Mouse (Mus musculus) heart, embryonic 10.5 days (tissue): ENCODE measurements around the gene Bnip1. TPM values are rescaled to one million over a fixed set of nuclear protein-coding genes. Genes with fewer than 3 reads are reported as not detected.

Source experiments
- DNase-seq: peaks from one replicate; pipeline ENCODE4 v3.0.0-alpha.2; 2017; ENCODE audit warnings: low spot score
- H3K27ac ChIP-seq: fragments of 300-500 bp; sonication (generic); 2 replicates; pipeline ENCODE4 v1.5.1; 2016; ENCODE audit warnings: mild to moderate bottlenecking
- H3K27me3 ChIP-seq: fragments of 300-500 bp; sonication (generic); 2 replicates; pipeline ENCODE4 v1.6.1; 2016; ENCODE audit warnings: mild to moderate bottlenecking; ENCODE audit not compliant: poor library complexity, insufficient read depth, severe bottlenecking
- H3K36me3 ChIP-seq: fragments of 300-500 bp; sonication (generic); 2 replicates; pipeline ENCODE4 v1.6.1; 2016; ENCODE audit warnings: mild to moderate bottlenecking, moderate library complexity
- H3K4me1 ChIP-seq: fragments of 300-500 bp; sonication (generic); 2 replicates; pipeline ENCODE4 v1.6.1; 2016; ENCODE audit warnings: mild to moderate bottlenecking
- H3K4me3 ChIP-seq: fragments of 300-500 bp; sonication (generic); 2 replicates; pipeline ENCODE4 v1.5.1; 2016; ENCODE audit warnings: mild to moderate bottlenecking, moderate library complexity
- H3K9me3 ChIP-seq: fragments of 300-500 bp; sonication (generic); 2 replicates; pipeline ENCODE4 v1.6.1; 2016; ENCODE audit warnings: mild to moderate bottlenecking, moderate library complexity
- WGBS: fragments of 180-500 bp; shearing (Covaris S2); methylation state at CpG from one replicate; pipeline ENCODE4 v1.1.7; 2016; 5-methylcytosine and 5-hydroxymethylcytosine counted together
- polyA plus RNA-seq: library from polyadenylated mRNA; unstranded; fragments of >200 nt; fragmentation: Nextera tagmentation; extraction: Ambion mirVana; gene quantifications from 2 replicates; pipeline ENCODE4 v1.2.1, GENCODE M21; 2016

Gene Bnip1
- polyA plus RNA-seq, 1 experiment from 2014 or later: 51.1 TPM

GRCm38 (mm10) chr17:26812607-26813006 lies 31.7 kb downstream of the Bnip1 start:
- no peak overlapping the region for H3K4me3 ChIP-seq
- H3K9me3 ChIP-seq: no peaks in the 10 kb centered on the region
- H3K4me1 ChIP-seq: peaks cover 18% of the 10 kb centered on the region
- peak; percentile 20 for DNase-seq
- H3K27me3 ChIP-seq: no peaks in the 10 kb centered on the region
- no peaks in the 10 kb centered on the region for H3K36me3 ChIP-seq
- 71% methylated on average over 2 of the region's 2 CpGs for WGBS
- H3K27ac ChIP-seq: peak overlapping the region; percentile 54; the same call in 1 of the 2 replicates

DNA sequence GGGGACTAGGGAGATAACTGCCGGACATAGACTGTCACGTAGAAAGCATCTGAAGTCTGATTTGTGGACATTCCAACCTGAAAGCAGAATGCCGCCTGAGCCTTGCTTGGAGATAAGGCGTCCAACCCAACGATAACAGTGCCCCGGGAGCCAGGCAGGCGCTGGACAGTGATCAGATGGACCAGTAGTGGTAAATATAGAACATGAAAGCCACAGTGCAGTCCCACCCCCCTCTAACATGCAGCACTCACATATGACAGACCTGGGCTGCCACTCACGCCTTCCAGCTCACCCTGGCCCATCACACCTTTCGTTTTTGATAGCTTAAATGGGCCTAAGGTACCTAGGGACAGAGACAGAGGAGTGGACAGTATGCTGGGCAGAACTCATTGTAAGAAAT lies 32.6 kb downstream of the Bnip1 start:
- peak; percentile 82 for DNase-seq
- 42% methylated on average over 9 of the region's 9 CpGs for WGBS
- 0 out of 2 replicates have a peak overlapping the region, but pooled peaks have one; percentile 10 for H3K4me3 ChIP-seq
- H3K4me1 ChIP-seq: peaks cover 18% of the 10 kb centered on the region
- H3K27ac ChIP-seq: peak overlapping the region; percentile 54
- no peaks in the 10 kb centered on the region for H3K36me3 ChIP-seq
- no peaks in the 10 kb centered on the region for H3K27me3 ChIP-seq
- no peaks in the 10 kb centered on the region for H3K9me3 ChIP-seq

- H3K9me3 ChIP-seq: no peaks in the 10 kb centered on the region
- no peaks in the 10 kb centered on the region for H3K27me3 ChIP-seq
- H3K4me1 ChIP-seq: peaks cover 18% of the 10 kb centered on the region
- peak; percentile 27 for DNase-seq
- no peak overlapping the region for H3K4me3 ChIP-seq
- H3K36me3 ChIP-seq: no peaks in the 10 kb centered on the region
- 77% methylated on average over 6 of the region's 6 CpGs for WGBS
- H3K27ac ChIP-seq: no peak overlapping the region
Observed at GRCm38 (mm10) chr17:26816810-26817209, 35.9 kb downstream of the Bnip1 start.

GRCm38 (mm10) chr17:26817776-26818175 lies 36.9 kb downstream of the Bnip1 start:
- no peak overlapping the region for H3K4me3 ChIP-seq
- DNase-seq: peak; percentile 54
- H3K27ac ChIP-seq: no peak overlapping the region
- H3K9me3 ChIP-seq: no peaks in the 10 kb centered on the region
- no peaks in the 10 kb centered on the region for H3K36me3 ChIP-seq
- H3K27me3 ChIP-seq: no peaks in the 10 kb centered on the region
- H3K4me1 ChIP-seq: peaks cover 15% of the 10 kb centered on the region

GRCm38 (mm10) chr17:26826131-26826530 lies 45.3 kb downstream of the Bnip1 start:
- H3K4me3 ChIP-seq: no peak overlapping the region
- 0 out of 2 replicates have a peak, but pooled peaks cover 3% of the 10 kb centered on the region for H3K9me3 ChIP-seq
- H3K4me1 ChIP-seq: 0 out of 2 replicates have a peak, but pooled peaks cover 4% of the 10 kb centered on the region
- peaks cover 11% of the 10 kb centered on the region; the same call in 1 of the 2 replicates for H3K36me3 ChIP-seq
- 64% methylated on average over 16 of the region's 17 CpGs for WGBS
- H3K27ac ChIP-seq: no peak overlapping the region
- DNase-seq: peak; percentile 63
- no peaks in the 10 kb centered on the region for H3K27me3 ChIP-seq

DNA sequence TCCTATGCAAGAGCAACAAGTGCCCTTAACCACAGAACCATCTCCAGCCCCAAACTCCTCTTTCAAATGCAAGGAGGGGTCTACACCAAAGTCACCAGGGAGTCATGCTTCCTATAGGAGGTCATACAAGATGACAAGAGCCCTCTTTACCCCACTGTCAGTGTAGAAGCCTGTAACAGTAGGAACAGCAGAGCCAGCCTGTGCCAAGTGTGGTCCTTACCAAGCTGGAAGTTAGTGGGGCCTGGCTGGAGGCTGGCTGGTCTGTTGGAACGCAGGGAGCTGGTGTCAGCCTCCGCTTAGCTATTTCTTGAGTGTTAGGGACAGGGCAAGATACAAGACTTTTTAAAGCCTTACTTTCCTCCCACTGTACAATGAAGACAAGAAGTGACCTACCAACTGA lies 52.9 kb downstream of the Bnip1 start:
- Histone ChIP-seq H3K27ac (no peak overlapping the region), H3K4me3 (no peak overlapping the region), H3K4me1 (peaks cover 12% of the 10 kb centered on the region), H3K27me3 (peaks cover 47% of the 10 kb centered on the region), H3K9me3 (0 out of 2 replicates have a peak, but pooled peaks cover 4% of the 10 kb centered on the region), H3K36me3 (peaks cover 67% of the 10 kb centered on the region)
- WGBS: 78% methylated on average over 2 of the region's 2 CpGs
- peak; percentile 63 for DNase-seq

GRCm38 (mm10) chr17:26834302-26834965 lies 53.6 kb downstream of the Bnip1 start:
- peak; percentile 73 for DNase-seq
- no peak overlapping the region for H3K4me3 ChIP-seq
- WGBS: 65% methylated on average over 5 of the region's 5 CpGs
- H3K27me3 ChIP-seq: peaks cover 53% of the 10 kb centered on the region
- peaks cover 13% of the 10 kb centered on the region for H3K4me1 ChIP-seq
- peaks cover 74% of the 10 kb centered on the region for H3K36me3 ChIP-seq
- H3K27ac ChIP-seq: peak overlapping the region; percentile 22; the same call in 1 of the 2 replicates
- H3K9me3 ChIP-seq: 0 out of 2 replicates have a peak, but pooled peaks cover 4% of the 10 kb centered on the region

GRCm38 (mm10) chr17:26834966-26835755 lies 54.3 kb downstream of the Bnip1 start:
- peaks cover 13% of the 10 kb centered on the region for H3K4me1 ChIP-seq
- peaks cover 79% of the 10 kb centered on the region for H3K36me3 ChIP-seq
- peak overlapping the region; percentile 22; the same call in 1 of the 2 replicates for H3K27ac ChIP-seq
- WGBS: 63% methylated on average over 8 of the region's 9 CpGs
- DNase-seq: peak; percentile 64
- 0 out of 2 replicates have a peak, but pooled peaks cover 4% of the 10 kb centered on the region for H3K9me3 ChIP-seq
- H3K27me3 ChIP-seq: peaks cover 61% of the 10 kb centered on the region
- H3K4me3 ChIP-seq: peak overlapping the region; percentile 80; the same call in 1 of the 2 replicates

GRCm38 (mm10) chr17:26835956-26836355 lies 55.1 kb downstream of the Bnip1 start:
- H3K36me3 ChIP-seq: peaks cover 72% of the 10 kb centered on the region
- 0 out of 2 replicates have a peak, but pooled peaks cover 2% of the 10 kb centered on the region for H3K9me3 ChIP-seq
- H3K4me3 ChIP-seq: peak overlapping the region; percentile 80
- DNase-seq: peak; percentile 62
- WGBS: 33% methylated on average over 8 of the region's 8 CpGs
- peaks cover 14% of the 10 kb centered on the region for H3K4me1 ChIP-seq
- peak overlapping the region; percentile 97 for H3K27ac ChIP-seq
- H3K27me3 ChIP-seq: peaks cover 69% of the 10 kb centered on the region

DNA sequence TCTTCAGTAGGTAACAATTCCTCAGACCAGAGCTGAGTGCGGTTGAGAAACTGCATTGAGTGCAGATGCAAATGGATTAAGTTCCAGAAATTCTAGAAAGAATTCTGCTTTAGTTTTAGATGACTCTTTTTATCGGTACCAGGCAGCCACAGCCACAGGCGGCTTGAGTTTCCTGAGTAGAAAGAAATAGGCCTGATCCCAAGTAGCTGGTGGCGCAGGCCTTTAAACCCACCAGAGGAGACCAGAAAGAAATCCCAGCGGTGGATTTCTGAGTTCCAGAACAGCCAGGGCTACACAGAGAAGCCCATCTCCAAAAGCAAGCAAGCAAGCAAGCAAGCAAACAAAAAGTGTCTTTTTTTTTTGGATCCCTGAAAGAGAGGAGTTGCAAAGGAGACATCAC lies 55.5 kb downstream of the Bnip1 start:
- Histone ChIP-seq H3K4me3 (peak overlapping the region; percentile 80), H3K27me3 (peaks cover 73% of the 10 kb centered on the region), H3K36me3 (peaks cover 67% of the 10 kb centered on the region), H3K4me1 (peaks cover 18% of the 10 kb centered on the region), H3K27ac (peak overlapping the region; percentile 97), H3K9me3 (no peaks in the 10 kb centered on the region)
- 23% methylated on average over 5 of the region's 5 CpGs for WGBS
- peak; percentile 61 for DNase-seq

DNA sequence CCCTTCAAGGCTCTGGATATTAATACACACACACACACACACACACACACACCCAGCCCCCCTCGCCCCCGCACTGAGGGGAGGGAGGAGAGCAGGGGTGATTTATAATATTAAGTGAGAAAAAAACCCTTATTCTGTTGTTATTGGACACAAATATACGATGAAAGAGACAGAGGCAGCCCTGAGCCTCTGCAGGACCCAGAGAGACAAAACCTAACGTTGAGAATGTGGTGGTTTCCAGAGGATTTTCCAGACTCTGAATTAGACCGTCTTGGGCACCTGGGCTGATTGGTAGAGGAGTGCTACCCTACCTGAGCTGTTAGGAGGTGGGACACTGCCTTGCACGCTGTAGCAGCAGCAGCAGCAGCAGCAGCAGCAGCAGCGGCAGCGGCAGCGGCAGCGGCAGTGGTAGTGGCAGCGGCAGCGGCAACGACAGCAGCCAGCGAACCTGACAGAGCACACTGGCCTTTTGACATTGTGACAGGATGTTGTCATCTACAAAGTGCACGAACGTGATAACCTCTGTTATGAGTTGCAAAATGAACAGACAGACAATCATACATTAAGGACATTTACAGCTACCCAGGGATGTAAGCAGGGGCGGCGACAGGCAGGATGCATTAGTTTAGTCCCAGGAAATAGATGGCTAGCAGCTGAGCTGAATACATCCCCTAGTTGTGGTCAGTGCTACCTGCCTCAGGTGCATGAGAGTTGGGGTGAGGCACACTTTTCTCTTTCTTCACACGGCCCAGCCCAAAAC lies 56.1 kb downstream of the Bnip1 start:
- H3K36me3 ChIP-seq: peaks cover 67% of the 10 kb centered on the region
- H3K27me3 ChIP-seq: peaks cover 79% of the 10 kb centered on the region
- H3K4me3 ChIP-seq: peak overlapping the region; percentile 80
- H3K27ac ChIP-seq: peak overlapping the region; percentile 97
- DNase-seq: peak; percentile 73
- H3K4me1 ChIP-seq: peaks cover 18% of the 10 kb centered on the region
- H3K9me3 ChIP-seq: no peaks in the 10 kb centered on the region
- 6% methylated on average over 19 of the region's 19 CpGs for WGBS

DNA sequence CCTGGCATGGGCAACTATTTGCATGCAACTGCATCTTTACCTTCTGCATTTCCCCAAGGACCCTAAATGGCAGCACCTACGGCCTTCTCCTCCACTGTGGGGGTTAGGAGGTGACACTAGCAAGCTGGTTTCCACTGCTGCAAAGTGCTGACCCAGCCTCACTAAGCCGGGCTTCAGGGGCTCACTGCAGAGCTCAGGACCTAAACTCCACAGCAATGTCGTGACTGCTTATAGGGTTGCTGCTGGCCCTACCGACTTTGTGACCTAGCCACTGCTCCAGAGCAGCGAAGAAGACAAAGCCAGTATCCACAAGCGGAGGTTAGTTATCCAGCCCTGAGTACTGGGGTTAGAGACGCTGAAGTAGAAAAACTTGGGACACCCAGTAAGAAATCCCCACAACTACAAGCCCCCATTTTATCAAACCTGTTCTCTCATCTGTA lies 56.7 kb downstream of the Bnip1 start:
- Histone ChIP-seq H3K27me3 (peaks cover 85% of the 10 kb centered on the region), H3K4me3 (peak overlapping the region; percentile 80), H3K36me3 (peaks cover 67% of the 10 kb centered on the region), H3K27ac (peak overlapping the region; percentile 97), H3K9me3 (no peaks in the 10 kb centered on the region), H3K4me1 (peaks cover 23% of the 10 kb centered on the region)
- DNase-seq: peak; percentile 72
- WGBS: 10% methylated on average over 7 of the region's 7 CpGs
